Mouse (Mus musculus) pancreas, adult 10 weeks (tissue): ENCODE results near the gene Telo2. TPM values are rescaled to one million over a fixed set of nuclear protein-coding genes. Genes with fewer than 3 reads are reported as not detected.

Source experiments
- polyA plus RNA-seq: library from polyadenylated mRNA; stranded (reverse); fragments of 350-450 nt; fragmentation: Illumina TruSeq; extraction: RNeasy Lipid Tissue Mini Kit (QIAGEN cat#74804); gene quantifications from one replicate; pipeline ENCODE4 v1.2.3, GENCODE M21; 2015; ENCODE audit warnings: low read depth, low replicate concordance; ENCODE audit not compliant: insufficient read depth

Gene Telo2
- 14.3 TPM for polyA plus RNA-seq

GRCm38 (mm10) chr17:25115664-25116432 is at the start of gene Telo2:
TSS of gene Telo2 (minus strand) at chr17:25115967.

DNA sequence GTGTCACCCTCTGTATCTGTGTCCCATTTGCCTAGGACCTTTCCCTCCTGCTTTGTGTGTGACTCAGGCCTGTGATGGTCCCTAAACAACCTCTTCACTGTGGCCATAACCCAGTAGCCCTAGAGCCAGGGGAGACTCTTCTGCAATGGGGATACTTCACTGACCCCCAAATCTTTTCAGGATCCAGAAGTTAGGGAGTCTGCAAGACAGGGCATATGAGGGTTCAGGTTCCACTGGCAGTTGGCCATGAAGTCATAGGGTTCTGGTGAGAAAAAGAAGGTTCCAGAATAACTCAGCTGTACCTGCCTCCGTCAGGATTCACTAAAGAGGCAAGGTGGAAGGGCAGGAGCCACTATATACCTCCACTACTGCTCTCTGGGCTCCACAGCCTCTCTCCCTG is 46.4 kb upstream of the Telo2 start, which contains the start of gene Ccdc154:
TSS of gene Ccdc154 (plus strand) at position 301 of the 400 bp plus-strand sequence.

DNA sequence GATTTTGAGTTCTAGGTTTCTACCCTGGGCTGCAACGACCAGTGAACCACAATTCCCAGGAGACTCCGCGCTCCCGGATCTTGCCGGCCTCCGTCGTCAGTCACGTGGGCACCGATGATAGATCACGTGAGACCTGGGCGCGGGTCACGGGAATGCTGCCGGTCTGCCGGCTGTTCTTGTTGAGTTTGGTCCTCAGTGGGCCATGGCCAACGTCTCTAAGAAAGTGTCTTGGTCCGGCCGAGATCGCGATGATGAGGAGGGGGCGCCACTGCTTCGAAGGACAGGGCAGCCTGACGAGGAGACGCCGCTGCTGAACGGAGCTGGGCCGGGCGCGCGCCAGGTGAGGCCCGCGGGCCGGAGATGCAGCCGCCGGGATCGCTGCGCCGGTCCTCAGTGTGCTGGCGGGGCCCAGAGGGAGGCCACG is 17.5 kb upstream of the Telo2 start, which contains the start of gene Clcn7:
TSS of gene Clcn7 (plus strand) at position 117 of the 424 bp plus-strand sequence.

GRCm38 (mm10) chr17:25120406-25120805 is 4.6 kb upstream of the Telo2 start, which contains the start of gene Ptx4:
TSS of gene Ptx4 (plus strand) at chr17:25120760.

DNA sequence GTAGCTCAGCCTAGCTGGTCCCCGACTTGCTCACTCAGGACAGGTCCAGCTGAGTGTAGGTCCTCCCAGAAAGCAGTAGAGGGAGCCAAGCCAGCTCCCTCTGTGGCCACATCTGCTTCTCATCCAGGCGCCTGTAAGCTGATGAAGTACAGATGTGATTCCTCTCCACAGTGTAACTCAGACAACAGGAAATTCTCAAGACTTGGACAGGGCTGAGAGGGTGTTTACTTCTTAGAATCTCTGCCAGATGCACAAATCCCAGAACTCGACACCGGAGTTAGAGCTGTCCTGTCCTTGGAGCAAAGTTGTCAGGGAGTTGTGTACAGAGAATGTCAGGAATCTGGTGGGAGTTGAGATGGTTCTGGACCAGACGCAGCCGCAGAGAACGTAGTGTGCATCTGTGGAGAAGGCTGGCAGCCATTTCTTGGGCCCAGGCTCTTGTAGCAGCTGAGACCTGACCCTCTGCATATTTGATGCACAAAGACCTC is 32.3 kb downstream of the Telo2 start, which contains the start of gene Tmem204:
TSS of gene Tmem204 (minus strand) at position 148 of the 488 bp plus-strand sequence.

Other genes with a start within 250 kb of the Telo2 start
- gene Igfals, start 250.0 kb downstream of the Telo2 start, polyA plus RNA-seq = 3.4 TPM
- gene Nubp2, start 229.6 kb downstream of the Telo2 start, polyA plus RNA-seq = 8.6 TPM
- 7.3 TPM for gene Spsb3, start 229.3 kb downstream of the Telo2 start, polyA plus RNA-seq
- gene Eme2, start 220.9 kb downstream of the Telo2 start, polyA plus RNA-seq = 8.7 TPM
- 13.1 TPM for gene Mrps34, start 220.9 kb downstream of the Telo2 start, polyA plus RNA-seq
- gene Nme3, start 219.5 kb downstream of the Telo2 start, polyA plus RNA-seq = 3.3 TPM
- gene Mapk8ip3, start 179.0 kb downstream of the Telo2 start, polyA plus RNA-seq = 42.5 TPM
- gene Jpt2, start 155.3 kb downstream of the Telo2 start, polyA plus RNA-seq = 9.4 TPM
- gene Cramp1l, start 100.2 kb downstream of the Telo2 start, polyA plus RNA-seq = 3.4 TPM
- 2.6 TPM for gene Ift140, start 99.9 kb downstream of the Telo2 start, polyA plus RNA-seq
- 28.7 TPM for gene Tmem204, start 32.4 kb downstream of the Telo2 start, polyA plus RNA-seq
- not detected for gene Ptx4, start 4.8 kb upstream of the Telo2 start, polyA plus RNA-seq
- 7.1 TPM for gene Clcn7, start 17.4 kb upstream of the Telo2 start, polyA plus RNA-seq
- not detected for gene Ccdc154, start 46.5 kb upstream of the Telo2 start, polyA plus RNA-seq
- gene Gm38655, start 59.5 kb upstream of the Telo2 start, polyA plus RNA-seq = not detected
- gene BC003965, start 68.6 kb upstream of the Telo2 start, polyA plus RNA-seq = 4.7 TPM
- gene Unkl, start 72.4 kb upstream of the Telo2 start, polyA plus RNA-seq = 4.3 TPM
- gene Gnptg, start 124.2 kb upstream of the Telo2 start, polyA plus RNA-seq = 19.9 TPM
- gene Tsr3, start 124.2 kb upstream of the Telo2 start, polyA plus RNA-seq = 11.4 TPM
- 14.6 TPM for gene Baiap3, start 140.4 kb upstream of the Telo2 start, polyA plus RNA-seq
- gene Ube2i, start 158.7 kb upstream of the Telo2 start, polyA plus RNA-seq = 38.2 TPM
- gene Prss34, start 182.4 kb upstream of the Telo2 start, polyA plus RNA-seq = not detected
- gene Prss28, start 192.7 kb upstream of the Telo2 start, polyA plus RNA-seq = not detected
- not detected for gene Prss29, start 202.7 kb upstream of the Telo2 start, polyA plus RNA-seq
- gene Tpsab1, start 229.6 kb upstream of the Telo2 start, polyA plus RNA-seq = not detected